Mouse (Mus musculus) spleen, adult 2 months (tissue): ENCODE results near the gene Cfap20. TPM values are rescaled to one million over a fixed set of nuclear protein-coding genes. Genes with fewer than 3 reads are reported as not detected.
"Not testable (repeated sequence)": the region's sequence is repeated elsewhere in the genome, so short reads cannot be mapped to it uniquely, and the experiment has no call there.

Source experiments
- DNase-seq, 2 experiments: peaks; one replicate each; pipeline versions ENCODE4 v3.0.0 to v3.0.0-alpha.2; 2012 to 2021; ENCODE audit warnings: low spot score in 2 of 2, low read depth in 1 of 2
- H3K27ac ChIP-seq: fragments of 200-500 bp; 2 replicates; pipeline ENCODE4 v1.5.1; 2012; ENCODE audit warnings: low read length, inconsistent platforms; ENCODE audit not compliant: insufficient read depth
- H3K27me3 ChIP-seq: fragments of 200-500 bp; 2 replicates; pipeline ENCODE4 v1.6.1; 2012; ENCODE audit warnings: mild to moderate bottlenecking, moderate library complexity, low read length, inconsistent platforms; ENCODE audit not compliant: control insufficient read depth, insufficient read depth
- H3K36me3 ChIP-seq: fragments of 200-500 bp; 2 replicates; pipeline ENCODE4 v1.6.1; 2012; ENCODE audit warnings: mild to moderate bottlenecking, low read length, inconsistent platforms; ENCODE audit not compliant: control insufficient read depth, insufficient read depth
- H3K4me1 ChIP-seq: fragments of 200-500 bp; 2 replicates; pipeline ENCODE4 v1.6.1; 2011; ENCODE audit warnings: inconsistent platforms; ENCODE audit not compliant: control insufficient read depth, insufficient read depth, insufficient read length
- H3K4me3 ChIP-seq: fragments of 200-500 bp; 2 replicates; pipeline ENCODE4 v1.5.1; 2011; ENCODE audit warnings: mild to moderate bottlenecking, inconsistent platforms; ENCODE audit not compliant: insufficient read depth, insufficient read length; ENCODE audit errors: extremely low read depth
- CTCF ChIP-seq: fragments of 200-500 bp; IDR thresholded peaks from 2 replicates; pipeline ENCODE4 v1.5.1; 2011; ENCODE audit warnings: mild to moderate bottlenecking, inconsistent platforms; ENCODE audit not compliant: insufficient read depth, insufficient read length, insufficient replicate concordance; ENCODE audit errors: extremely low read depth
- POLR2A ChIP-seq: fragments of 200-500 bp; IDR thresholded peaks from 2 replicates; pipeline ENCODE4 v1.6.1; 2011; ENCODE audit warnings: low read depth, low read length, inconsistent platforms
- WGBS: fragments of 180-500 bp; shearing (Covaris S2); methylation state at CpG from one replicate; pipeline ENCODE4 v1.1.7; 2018; 5-methylcytosine and 5-hydroxymethylcytosine counted together
- polyA plus RNA-seq: library from polyadenylated mRNA; depleted of rRNA; stranded (reverse); fragments of >200 nt; gene quantifications from 2 replicates; pipeline ENCODE4 v1.2.3, GENCODE M21; 2012

Cfap20 gene
- polyA plus RNA-seq, 1 experiment, result 21.7 TPM

DNA sequence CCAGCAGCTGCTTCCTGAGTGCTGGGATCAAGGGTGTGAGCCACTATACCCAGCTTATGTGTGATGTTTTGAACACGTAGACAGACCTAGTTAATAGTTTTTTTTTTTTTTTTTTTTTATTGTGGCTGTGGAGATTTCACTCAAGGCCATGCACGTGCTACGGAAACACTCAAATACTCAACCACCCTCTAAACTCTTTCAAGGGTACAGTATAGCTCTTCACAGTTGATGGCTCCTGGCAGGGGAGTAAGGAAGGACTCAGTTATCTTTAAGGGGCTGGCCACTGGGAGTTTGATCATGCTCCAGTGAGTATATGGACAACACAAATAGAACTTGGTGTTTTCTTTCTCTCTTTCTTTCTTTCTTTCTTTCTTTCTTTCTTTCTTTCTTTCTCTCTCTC lies 50.2 kb downstream of the Cfap20 start:
- DNase-seq, result no peak
- Histone ChIP-seq H3K27ac (no peak overlapping the region), H3K4me1 (no peaks in the 10 kb centered on the region), H3K4me3 (no peak overlapping the region), H3K36me3 (no peaks in the 10 kb centered on the region), H3K27me3 (no peaks in the 10 kb centered on the region)
- no peak for TF ChIP-seq CTCF
- TF ChIP-seq POLR2A, result no peak
- WGBS, result 60% methylated on average over 3 of the region's 3 CpGs

DNA sequence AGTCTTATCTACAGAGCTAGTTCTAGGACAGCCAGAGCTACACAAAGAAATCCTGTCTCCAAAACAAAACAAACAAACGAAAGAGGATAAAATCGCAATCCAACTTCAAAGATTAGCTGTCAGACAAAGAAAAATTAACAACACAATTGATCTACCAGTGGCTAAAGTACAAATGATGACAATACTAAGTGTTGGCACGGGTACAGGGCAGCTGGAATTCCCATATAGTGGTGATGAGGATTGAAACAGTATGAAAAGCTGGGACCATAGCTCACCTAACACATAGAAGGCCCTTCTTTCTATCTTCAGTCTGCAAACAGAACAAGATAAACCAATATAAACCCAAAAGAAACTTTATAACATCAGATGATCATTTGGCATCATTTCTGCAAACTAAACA lies 53.1 kb downstream of the Cfap20 start:
- DNase-seq, result no peak
- no peak overlapping the region for H3K4me3 ChIP-seq
- no peaks in the 10 kb centered on the region for H3K36me3 ChIP-seq
- TF ChIP-seq CTCF (no peak), POLR2A (no peak)
- H3K27ac ChIP-seq, result no peak overlapping the region
- no peaks in the 10 kb centered on the region for H3K4me1 ChIP-seq
- 80% methylated on average over 3 of the region's 3 CpGs for WGBS
- no peaks in the 10 kb centered on the region for H3K27me3 ChIP-seq

DNA sequence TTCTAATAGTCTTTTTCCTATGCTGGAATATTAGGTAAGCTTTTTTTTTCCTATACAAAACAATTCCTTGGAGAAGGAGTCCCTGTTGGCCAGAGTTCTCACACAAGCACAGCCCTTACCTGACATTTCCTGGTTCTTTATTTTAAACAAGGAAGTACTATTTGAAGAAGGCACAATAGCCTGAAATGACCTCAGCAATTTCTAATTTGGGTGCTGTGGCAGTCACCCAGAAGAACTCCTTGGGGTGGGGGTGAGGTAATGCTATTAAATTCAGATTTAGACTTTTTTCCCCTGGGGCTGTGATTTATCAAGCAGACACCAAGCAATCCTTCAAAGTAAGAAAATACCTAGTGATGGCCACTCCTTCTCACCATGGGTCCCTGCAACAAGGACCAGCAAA lies 53.7 kb downstream of the Cfap20 start:
- Histone ChIP-seq H3K27me3 (no peaks in the 10 kb centered on the region), H3K4me1 (no peaks in the 10 kb centered on the region), H3K27ac (no peak overlapping the region), H3K36me3 (no peaks in the 10 kb centered on the region), H3K4me3 (no peak overlapping the region)
- DNase-seq, result no peak
- no peak for TF ChIP-seq POLR2A
- TF ChIP-seq CTCF, result no peak

DNA sequence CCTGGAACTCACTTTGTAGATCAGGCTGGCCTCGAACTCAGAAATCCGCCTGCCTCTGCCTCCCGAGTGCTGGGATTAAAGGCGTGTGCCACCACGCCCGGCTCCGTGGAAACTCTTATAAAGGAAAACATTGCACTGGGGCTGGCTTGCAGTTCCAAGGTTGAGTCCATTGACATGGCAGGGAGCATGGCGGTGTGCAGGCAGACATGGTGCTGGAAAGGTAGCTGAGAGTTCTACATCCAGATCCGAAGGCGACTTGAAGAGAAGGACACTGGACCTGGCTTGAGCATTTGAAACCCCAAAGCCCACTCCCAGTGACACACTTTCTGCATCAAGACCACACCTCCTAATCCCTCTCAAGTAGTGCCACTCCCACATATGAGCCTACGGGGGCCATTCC lies 55.7 kb downstream of the Cfap20 start:
- not testable (repeated sequence) for DNase-seq, H3K27ac ChIP-seq, H3K36me3 ChIP-seq, H3K4me3 ChIP-seq, H3K4me1 ChIP-seq, H3K27me3 ChIP-seq
- 96% methylated on average over 11 of the region's 11 CpGs for WGBS

DNA sequence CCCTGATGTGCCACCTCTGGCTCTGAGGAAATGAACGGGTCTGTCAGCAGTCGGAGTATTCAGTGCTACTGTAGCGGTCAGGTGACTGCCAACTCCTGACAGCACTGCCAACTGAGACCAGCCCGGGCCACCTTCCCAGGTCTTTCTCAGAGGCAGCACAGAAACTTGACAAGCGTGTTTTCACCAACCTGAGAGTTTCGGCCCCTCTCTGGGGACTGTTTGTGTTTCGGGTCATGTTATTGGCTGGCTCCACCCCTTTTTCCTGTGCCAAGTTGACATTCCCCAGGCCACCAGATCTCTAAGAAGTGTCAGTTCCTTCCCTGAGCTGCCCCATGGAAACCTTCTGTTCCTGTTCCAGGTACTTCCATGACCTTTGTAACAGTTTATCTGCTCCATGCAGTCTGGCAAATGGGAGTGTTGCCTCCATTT lies 56.8 kb downstream of the Cfap20 start:
- H3K27ac ChIP-seq, result no peak overlapping the region
- H3K27me3 ChIP-seq, result no peaks in the 10 kb centered on the region
- TF ChIP-seq CTCF (no peak), POLR2A (no peak)
- no peak for DNase-seq
- no peaks in the 10 kb centered on the region for H3K36me3 ChIP-seq
- H3K4me1 ChIP-seq, result no peaks in the 10 kb centered on the region
- no peak overlapping the region for H3K4me3 ChIP-seq
- WGBS, result 58% methylated on average over 7 of the region's 7 CpGs

DNA sequence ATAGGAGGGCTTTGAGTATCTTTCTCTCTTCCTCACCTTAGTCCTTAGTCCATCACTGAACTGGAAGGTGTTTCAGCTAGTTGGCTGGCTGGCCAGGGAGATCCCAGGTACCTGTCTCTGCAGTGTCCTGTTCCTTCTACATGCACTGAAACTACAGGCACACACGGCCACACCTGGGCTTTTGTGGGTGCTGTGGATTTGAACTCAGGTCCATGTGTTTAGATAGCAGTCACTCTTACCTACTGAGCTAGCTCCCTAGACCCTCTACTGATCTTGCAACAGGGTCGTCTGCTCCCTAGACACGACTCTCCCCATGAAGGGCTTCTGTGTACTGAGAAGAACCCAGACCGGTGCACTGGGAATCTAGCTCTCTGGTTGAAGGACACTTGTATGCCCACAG lies 57.6 kb downstream of the Cfap20 start:
- no peak for DNase-seq
- no peak overlapping the region for H3K4me3 ChIP-seq
- no peaks in the 10 kb centered on the region for H3K4me1 ChIP-seq
- H3K27ac ChIP-seq, result no peak overlapping the region
- 81% methylated on average over 4 of the region's 4 CpGs for WGBS
- no peaks in the 10 kb centered on the region for H3K27me3 ChIP-seq
- no peak for TF ChIP-seq POLR2A
- TF ChIP-seq CTCF, result no peak
- H3K36me3 ChIP-seq, result no peaks in the 10 kb centered on the region

DNA sequence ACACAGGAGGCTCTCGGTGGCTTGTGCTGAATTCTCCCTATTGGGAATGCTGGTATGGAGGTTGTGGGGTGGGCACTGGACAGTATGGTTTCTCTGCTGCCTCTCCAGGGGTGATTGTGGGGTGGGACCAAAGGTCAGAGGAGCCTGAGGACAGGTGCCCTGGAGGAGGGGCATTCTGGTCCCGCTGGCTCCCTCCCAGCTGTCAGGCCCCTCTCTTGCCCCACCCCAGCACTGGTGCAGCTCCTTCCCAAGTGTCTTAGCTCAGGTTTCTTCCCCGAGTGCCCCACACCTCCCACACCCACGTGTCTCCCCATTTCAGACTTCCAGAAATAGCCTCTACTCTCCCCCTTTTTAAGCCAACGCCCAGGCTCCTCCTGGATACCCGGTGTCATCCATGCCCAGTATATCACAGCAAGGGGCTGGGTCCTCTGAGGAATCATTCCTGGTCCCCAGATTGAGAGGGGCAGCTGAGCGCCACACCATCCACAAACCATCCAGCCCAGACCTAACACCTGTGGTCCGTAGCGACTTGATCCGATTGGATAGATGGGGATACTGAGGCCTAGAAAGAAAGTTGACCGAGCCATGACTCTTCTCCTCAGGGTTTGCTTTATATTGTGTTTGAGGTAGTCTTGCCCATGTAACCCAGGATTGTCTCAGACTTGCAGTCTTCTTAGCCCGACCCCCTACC lies 58.2 kb downstream of the Cfap20 start:
- DNase-seq, result no peak
- Histone ChIP-seq H3K4me3 (no peak overlapping the region), H3K27me3 (no peaks in the 10 kb centered on the region), H3K36me3 (no peaks in the 10 kb centered on the region), H3K27ac (no peak overlapping the region), H3K4me1 (no peaks in the 10 kb centered on the region)
- 87% methylated on average over 12 of the region's 12 CpGs for WGBS
- TF ChIP-seq POLR2A (no peak), CTCF (no peak)
